ENCODE assay signal across 8 mouse cellular contexts in the genomic region with DNA sequence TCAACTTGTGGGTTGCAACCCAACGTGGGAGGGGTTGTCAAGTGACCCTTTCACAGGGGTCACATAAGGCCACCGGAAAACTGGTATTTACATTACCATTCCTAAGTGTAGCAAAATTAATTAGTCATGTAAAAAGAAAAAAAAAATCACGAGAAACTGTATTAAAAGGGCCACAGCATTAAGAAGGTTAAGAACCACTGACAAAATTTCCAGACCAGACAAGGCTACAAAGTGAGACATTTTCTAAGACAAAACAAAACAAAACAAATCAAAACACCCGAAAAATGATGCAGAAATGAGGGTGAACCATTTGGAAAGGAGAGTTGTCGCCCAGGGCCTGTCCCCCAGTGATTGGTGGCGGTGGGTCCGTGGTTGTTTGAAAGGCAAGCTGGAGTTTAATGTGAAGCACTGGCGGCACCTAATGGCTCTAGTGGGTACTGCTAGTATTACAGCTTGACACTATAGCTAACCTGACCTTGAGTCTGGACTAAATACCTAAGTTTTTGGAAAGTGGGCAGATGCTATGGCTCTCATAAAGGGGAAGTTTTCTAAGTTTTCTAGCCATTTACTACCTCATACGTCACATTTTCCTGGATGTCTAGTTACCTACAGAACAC. TPM values are rescaled to one million over a fixed set of nuclear protein-coding genes. Genes with fewer than 3 reads are reported as not detected.
DNase-seq lines count a peak whose midpoint lies in the region; ATAC-seq and TF ChIP-seq lines count a peak whose summit lies in the region.

No protein-coding gene starts in this region.

- peak; percentile 91 for DNase-seq in CD4-positive, CD25-positive, alpha-beta regulatory T cell, adult 2 months (ENCODE audit: low read depth, low spot score)
- DNase-seq in adrenal gland, postnatal 14 days: peak; percentile 84
- DNase-seq in embryonic facial prominence, embryonic 11.5 days (ENCODE audit: low spot score): peak; percentile 89
- peak; percentile 39 for DNase-seq in large intestine, adult 2 months (ENCODE audit: low read depth, low spot score)
- peak; percentile 73 to 77 for DNase-seq in lung, adult 18-20 months
- DNase-seq in thymus, adult 2 months: peak; percentile 85

- no peak overlapping the region for H3K9ac ChIP-seq in embryonic facial prominence, embryonic 11.5 days (replicated peaks; ENCODE audit: low read length)
- no peak overlapping the region for H3K9ac ChIP-seq in heart, embryonic 12.5 days

- no peak overlapping the region for H3K4me2 ChIP-seq in embryonic facial prominence, embryonic 11.5 days (ENCODE audit: low read depth, low read length)
- H3K4me2 ChIP-seq in heart, embryonic 12.5 days: no peak overlapping the region

- no peaks in the 10 kb centered on the region for H3K9me3 ChIP-seq in embryonic facial prominence, embryonic 11.5 days (replicated peaks; ENCODE audit: control insufficient read depth, low read length)
- no peaks in the 10 kb centered on the region for H3K9me3 ChIP-seq in heart, embryonic 12.5 days (replicated peaks)

- H3K4me1 ChIP-seq in embryonic facial prominence, embryonic 11.5 days (ENCODE audit: control insufficient read depth, insufficient read depth, low read length): no peaks in the 10 kb centered on the region
- peaks cover 47% of the 10 kb centered on the region for H3K4me1 ChIP-seq in heart, embryonic 12.5 days (replicated peaks)
- H3K4me1 ChIP-seq in thymus, adult 2 months (replicated peaks; ENCODE audit: control insufficient read depth, insufficient read depth, low read length): peaks cover 28% of the 10 kb centered on the region

- no peak for TF ChIP-seq POLR2A in thymus, adult 2 months (IDR thresholded peaks at IDR 0.05; ENCODE audit: control insufficient read depth, extremely low read depth, insufficient read depth, low read length, poor library complexity)

- WGBS in embryonic facial prominence, embryonic 11.5 days: 17% methylated on average over 9 of the region's 9 CpGs
- 17% methylated on average over 9 of the region's 9 CpGs for WGBS in heart, embryonic 12.5 days
- 18% methylated on average over 9 of the region's 9 CpGs for WGBS in large intestine, adult 2 months
- WGBS in thymus, adult 2 months: 27% methylated on average over 9 of the region's 9 CpGs

- H3K27ac ChIP-seq in embryonic facial prominence, embryonic 11.5 days (replicated peaks; ENCODE audit: low read depth, low read length): no peak overlapping the region
- no peak overlapping the region for H3K27ac ChIP-seq in heart, embryonic 12.5 days (ENCODE audit: poor library complexity, severe bottlenecking)
- H3K27ac ChIP-seq in thymus, adult 2 months (ENCODE audit: control insufficient read depth, insufficient read depth, low read length): no peak overlapping the region

- H3K27me3 ChIP-seq in embryonic facial prominence, embryonic 11.5 days (ENCODE audit: control insufficient read depth, insufficient read depth, low read length): no peaks in the 10 kb centered on the region
- no peaks in the 10 kb centered on the region for H3K27me3 ChIP-seq in heart, embryonic 12.5 days (replicated peaks)
- no peaks in the 10 kb centered on the region for H3K27me3 ChIP-seq in thymus, adult 2 months (ENCODE audit: control insufficient read depth, insufficient read depth, low read length)

- no peak for ATAC-seq in embryonic facial prominence, embryonic 11.5 days (replicated peaks; ENCODE audit: insufficient number of reproducible peaks, low FRiP score, low TSS enrichment, low read depth)
- peak; percentile 59; the same call in 1 of the 2 replicates for ATAC-seq in heart, embryonic 12.5 days (ENCODE audit: insufficient number of reproducible peaks, low FRiP score)
- peak; percentile 90 for ATAC-seq in neutrophil, adult 5-6 weeks (ENCODE audit: extremely low read depth, insufficient number of reproducible peaks, low FRiP score, poor library complexity, severe bottlenecking)

- peak; percentile 56; the same call in 1 of the 2 replicates for TF ChIP-seq CTCF in thymus, adult 2 months (IDR thresholded peaks at IDR 0.05; ENCODE audit: borderline replicate concordance, control insufficient read depth, extremely low read depth, insufficient read depth, low read length, poor library complexity)

- no peak overlapping the region for H3K4me3 ChIP-seq in embryonic facial prominence, embryonic 11.5 days (ENCODE audit: low read depth, low read length)
- no peak overlapping the region for H3K4me3 ChIP-seq in heart, embryonic 12.5 days
- H3K4me3 ChIP-seq in thymus, adult 2 months (ENCODE audit: control insufficient read depth, insufficient read depth, low read length): no peak overlapping the region

- no peaks in the 10 kb centered on the region for H3K36me3 ChIP-seq in embryonic facial prominence, embryonic 11.5 days (replicated peaks; ENCODE audit: control insufficient read depth, insufficient read depth, low read depth, low read length)
- no peaks in the 10 kb centered on the region for H3K36me3 ChIP-seq in heart, embryonic 12.5 days
- no peaks in the 10 kb centered on the region for H3K36me3 ChIP-seq in thymus, adult 2 months (ENCODE audit: control insufficient read depth, insufficient read depth, low read length)

RNA-seq across cellular contexts. Expression of a gene that starts 33.2 kb away (rescaled TPM):
- 16.4 and 22.4 TPM in 2 replicates for total RNA-seq in adrenal gland, postnatal 14 days (2021)
- polyA plus RNA-seq in embryonic facial prominence, embryonic 11.5 days (2014; fragmentation: Nextera tagmentation; extraction: Ambion mirVana): 89.2 and 90.7 TPM in 2 replicates
- polyA plus RNA-seq in heart, embryonic 12.5 days (2016; fragmentation: Nextera tagmentation; extraction: Ambion mirVana): 44.0 and 48.4 TPM in 2 replicates
- 11.0 and 14.0 TPM in 2 replicates for polyA plus RNA-seq in large intestine, adult 2 months (2012; rRNA removed)
- 21.9 and 24.6 TPM in 2 replicates for total RNA-seq in neutrophil, adult 5-6 weeks (2017)
- polyA plus RNA-seq in thymus, adult 2 months (2012; rRNA removed): 24.2 and 27.3 TPM in 2 replicates

RNA-seq across cellular contexts. Expression of a gene that starts 44.0 kb away (rescaled TPM):
- 72.4 and 72.6 TPM in 2 replicates for total RNA-seq in adrenal gland, postnatal 14 days (2021)
- 33.9 and 35.1 TPM in 2 replicates for polyA plus RNA-seq in embryonic facial prominence, embryonic 11.5 days (2014; fragmentation: Nextera tagmentation; extraction: Ambion mirVana)
- 34.3 and 38.8 TPM in 2 replicates for polyA plus RNA-seq in heart, embryonic 12.5 days (2016; fragmentation: Nextera tagmentation; extraction: Ambion mirVana)
- 10.7 and 15.0 TPM in 2 replicates for polyA plus RNA-seq in large intestine, adult 2 months (2012; rRNA removed)
- total RNA-seq in neutrophil, adult 5-6 weeks (2017): 13.5 and 19.3 TPM in 2 replicates
- polyA plus RNA-seq in thymus, adult 2 months (2012; rRNA removed): 25.5 and 29.7 TPM in 2 replicates

RNA-seq across cellular contexts. Expression of a gene that starts 53.3 kb away (rescaled TPM):
- 116 and 124 TPM in 2 replicates for total RNA-seq in adrenal gland, postnatal 14 days (2021)
- polyA plus RNA-seq in embryonic facial prominence, embryonic 11.5 days (2014; fragmentation: Nextera tagmentation; extraction: Ambion mirVana): 48.4 and 52.4 TPM in 2 replicates
- polyA plus RNA-seq in heart, embryonic 12.5 days (2016; fragmentation: Nextera tagmentation; extraction: Ambion mirVana): 69.3 and 70.9 TPM in 2 replicates
- polyA plus RNA-seq in large intestine, adult 2 months (2012; rRNA removed): 21.7 and 23.5 TPM in 2 replicates
- 125 and 134 TPM in 2 replicates for total RNA-seq in neutrophil, adult 5-6 weeks (2017)
- 69.9 and 160 TPM in 2 replicates for polyA plus RNA-seq in thymus, adult 2 months (2012; rRNA removed)

Comparison
In these comparisons a context has a peak if more than half of its experiments do, and no peak if none do; other contexts are left out.
1. DNase-seq: peak in every context shown above with its lines; median percentile 91 in CD4-positive, CD25-positive, alpha-beta regulatory T cell, adult 2 months; 89 in embryonic facial prominence, embryonic 11.5 days; 85 in thymus, adult 2 months; 84 in adrenal gland, postnatal 14 days; 75 in lung, adult 18-20 months; 39 in large intestine, adult 2 months.